Mouse (Mus musculus) neural tube, embryonic 11.5 days (tissue): ENCODE measurements around the gene Hyal1. TPM values are rescaled to one million over a fixed set of nuclear protein-coding genes. Genes with fewer than 3 reads are reported as not detected.

ENCODE experiments used
- ATAC-seq: fragments of 200-750 bp; cut with Nextera tagmentation; 2 replicates; pipeline ENCODE4 v1.8.0; 2017; ENCODE audit warnings: moderate number of reproducible peaks, mild to moderate bottlenecking, moderate TSS enrichment, moderate library complexity; ENCODE audit not compliant: insufficient read depth, low FRiP score, low TSS enrichment
- DNase-seq: peaks from one replicate; pipeline ENCODE4 v3.0.0-alpha.2; 2015; ENCODE audit warnings: low spot score
- H3K27ac ChIP-seq: fragments of 300-500 bp; sonication (generic); 2 replicates; pipeline ENCODE4 v1.5.1; 2014; ENCODE audit warnings: low read depth, mild to moderate bottlenecking, low read length
- H3K27me3 ChIP-seq: fragments of 300-500 bp; sonication (generic); 2 replicates; pipeline ENCODE4 v1.6.1; 2014; ENCODE audit warnings: mild to moderate bottlenecking, low read length, mixed read lengths; ENCODE audit not compliant: control insufficient read depth, insufficient read depth
- H3K36me3 ChIP-seq: fragments of 300-500 bp; sonication (generic); 2 replicates; pipeline ENCODE4 v1.6.1; 2014; ENCODE audit warnings: mild to moderate bottlenecking, low read length, moderate library complexity, mixed read lengths; ENCODE audit not compliant: control insufficient read depth, insufficient read depth
- H3K4me1 ChIP-seq: fragments of 300-500 bp; sonication (generic); 2 replicates; pipeline ENCODE4 v1.6.1; 2014; ENCODE audit warnings: low read length, mixed read lengths; ENCODE audit not compliant: control insufficient read depth, insufficient read depth
- H3K4me2 ChIP-seq: fragments of 300-500 bp; sonication (generic); 2 replicates; pipeline ENCODE4 v1.6.1; 2014; ENCODE audit warnings: low read depth, mild to moderate bottlenecking, moderate library complexity
- H3K4me3 ChIP-seq: fragments of 300-500 bp; sonication (generic); 2 replicates; pipeline ENCODE4 v1.5.1; 2014; ENCODE audit warnings: low read depth, low read length
- H3K9ac ChIP-seq: fragments of 300-500 bp; sonication (generic); 2 replicates; pipeline ENCODE4 v1.6.1; 2014; ENCODE audit warnings: mild to moderate bottlenecking, low read length
- H3K9me3 ChIP-seq: fragments of 300-500 bp; sonication (generic); 2 replicates; pipeline ENCODE4 v1.6.1; 2016; ENCODE audit warnings: low read length; ENCODE audit not compliant: control insufficient read depth
- WGBS: fragments of 180-500 bp; shearing (Covaris S2); extraction: QIAGEN DNeasy Blood & Tissue Kit; methylation state at CpG from one replicate; pipeline ENCODE4 v1.1.7; 2014; 5-methylcytosine and 5-hydroxymethylcytosine counted together
- polyA plus RNA-seq: library from polyadenylated mRNA; unstranded; fragments of >200 nt; fragmentation: Nextera tagmentation; extraction: Ambion mirVana; gene quantifications from 2 replicates; pipeline ENCODE4 v1.2.1, GENCODE M21; 2014

The Hyal1 gene
- polyA plus RNA-seq, 1 experiment from 2014 or later: 4.0 TPM

- peaks cover 7% of the 10 kb centered on the region for H3K36me3 ChIP-seq
- peaks cover 36% of the 10 kb centered on the region for H3K4me1 ChIP-seq
- H3K9me3 ChIP-seq: no peaks in the 10 kb centered on the region
- H3K27ac ChIP-seq: no peak overlapping the region
- ATAC-seq (no peak), DNase-seq (no peak)
- H3K4me3 ChIP-seq: no peak overlapping the region
- H3K4me2 ChIP-seq: no peak overlapping the region
- H3K27me3 ChIP-seq: no peaks in the 10 kb centered on the region
- H3K9ac ChIP-seq: no peak overlapping the region
- WGBS: 74% methylated on average over 5 of the region's 5 CpGs
Measured at GRCm38 (mm10) chr9:107624539-107624938, 47.8 kb downstream of the Hyal1 start.

- H3K9ac ChIP-seq: no peak overlapping the region
- H3K4me3 ChIP-seq: no peak overlapping the region
- no peak overlapping the region for H3K4me2 ChIP-seq
- DNase-seq (no peak), ATAC-seq (no peak)
- H3K4me1 ChIP-seq: peaks cover 40% of the 10 kb centered on the region
- peaks cover 4% of the 10 kb centered on the region for H3K36me3 ChIP-seq
- H3K9me3 ChIP-seq: no peaks in the 10 kb centered on the region
- 84% methylated on average over 3 of the region's 3 CpGs for WGBS
- H3K27me3 ChIP-seq: no peaks in the 10 kb centered on the region
- no peak overlapping the region for H3K27ac ChIP-seq
Measured at GRCm38 (mm10) chr9:107624951-107625350, 48.2 kb downstream of the Hyal1 start.

GRCm38 (mm10) chr9:107625351-107626128 is 48.8 kb downstream of the Hyal1 start:
- Histone ChIP-seq H3K4me1 (peaks cover 46% of the 10 kb centered on the region), H3K36me3 (peaks cover 4% of the 10 kb centered on the region), H3K4me3 (no peak overlapping the region), H3K27ac (peak overlapping the region; percentile 98; the same call in 1 of the 2 replicates), H3K9me3 (no peaks in the 10 kb centered on the region), H3K9ac (no peak overlapping the region), H3K4me2 (no peak overlapping the region), H3K27me3 (no peaks in the 10 kb centered on the region)
- DNase-seq: no peak
- no peak for ATAC-seq
- WGBS: 92% methylated on average over 12 of the region's 12 CpGs

GRCm38 (mm10) chr9:107626158-107626843 is 49.6 kb downstream of the Hyal1 start:
- H3K9me3 ChIP-seq: no peaks in the 10 kb centered on the region
- peak overlapping the region; percentile 98 for H3K27ac ChIP-seq
- peaks cover 4% of the 10 kb centered on the region for H3K36me3 ChIP-seq
- peaks cover 53% of the 10 kb centered on the region for H3K4me1 ChIP-seq
- peak overlapping the region; percentile 67 for H3K9ac ChIP-seq
- peak overlapping the region; percentile 27 for H3K4me2 ChIP-seq
- H3K27me3 ChIP-seq: no peaks in the 10 kb centered on the region
- no peak overlapping the region for H3K4me3 ChIP-seq
- ATAC-seq (peak; percentile 29; the same call in 1 of the 2 replicates), DNase-seq (no peak)
- WGBS: 41% methylated on average over 15 of the region's 15 CpGs

GRCm38 (mm10) chr9:107626844-107627277 is 50.1 kb downstream of the Hyal1 start:
- Histone ChIP-seq H3K9me3 (no peaks in the 10 kb centered on the region), H3K27me3 (no peaks in the 10 kb centered on the region), H3K27ac (peak overlapping the region; percentile 98), H3K4me2 (peak overlapping the region; percentile 27), H3K4me1 (peaks cover 58% of the 10 kb centered on the region), H3K36me3 (peaks cover 4% of the 10 kb centered on the region), H3K4me3 (no peak overlapping the region), H3K9ac (peak overlapping the region; percentile 67)
- DNase-seq: peak; percentile 95
- ATAC-seq: peak; percentile 60
- 4% methylated on average over 2 of the region's 2 CpGs for WGBS

- H3K4me3 ChIP-seq: no peak overlapping the region
- H3K27ac ChIP-seq: peak overlapping the region; percentile 98
- DNase-seq (no peak), ATAC-seq (no peak)
- WGBS: 37% methylated on average over 20 of the region's 20 CpGs
- no peaks in the 10 kb centered on the region for H3K9me3 ChIP-seq
- H3K4me1 ChIP-seq: peaks cover 66% of the 10 kb centered on the region
- H3K36me3 ChIP-seq: no peaks in the 10 kb centered on the region; the same call in 1 of the 2 replicates
- H3K9ac ChIP-seq: peak overlapping the region; percentile 67
- peak overlapping the region; percentile 27 for H3K4me2 ChIP-seq
- H3K27me3 ChIP-seq: no peaks in the 10 kb centered on the region
Measured at GRCm38 (mm10) chr9:107627387-107628255, 50.9 kb downstream of the Hyal1 start.

GRCm38 (mm10) chr9:107628721-107629410 is 52.1 kb downstream of the Hyal1 start:
- DNase-seq (no peak), ATAC-seq (no peak)
- no peaks in the 10 kb centered on the region; the same call in 1 of the 2 replicates for H3K36me3 ChIP-seq
- H3K27me3 ChIP-seq: no peaks in the 10 kb centered on the region
- peak overlapping the region; percentile 65 for H3K9ac ChIP-seq
- 37% methylated on average over 14 of the region's 15 CpGs for WGBS
- H3K9me3 ChIP-seq: no peaks in the 10 kb centered on the region
- no peak overlapping the region for H3K4me3 ChIP-seq
- H3K4me1 ChIP-seq: peaks cover 73% of the 10 kb centered on the region
- peak overlapping the region; percentile 54 for H3K4me2 ChIP-seq
- peak overlapping the region; percentile 98 for H3K27ac ChIP-seq

GRCm38 (mm10) chr9:107629411-107629730 is 52.6 kb downstream of the Hyal1 start:
- Histone ChIP-seq H3K4me2 (peak overlapping the region; percentile 54), H3K27ac (peak overlapping the region; percentile 98), H3K4me1 (peaks cover 73% of the 10 kb centered on the region), H3K9me3 (no peaks in the 10 kb centered on the region), H3K36me3 (no peaks in the 10 kb centered on the region; the same call in 1 of the 2 replicates), H3K4me3 (no peak overlapping the region), H3K9ac (peak overlapping the region; percentile 65), H3K27me3 (no peaks in the 10 kb centered on the region)
- ATAC-seq: no peak
- DNase-seq: no peak
- WGBS: 33% methylated on average over 4 of the region's 4 CpGs
